Mouse (Mus musculus) retina, adult 2 months (tissue): ENCODE data around the gene Mrgprb8.
"Not testable (repeated sequence)": the region's sequence is repeated elsewhere in the genome, so short reads cannot be mapped to it uniquely, and the experiment has no call there.

ENCODE experiments used
- DNase-seq: peaks from one replicate; pipeline ENCODE4 v3.0.0-alpha.2; 2012; ENCODE audit warnings: low read depth, low spot score

Gene Mrgprb8

DNA sequence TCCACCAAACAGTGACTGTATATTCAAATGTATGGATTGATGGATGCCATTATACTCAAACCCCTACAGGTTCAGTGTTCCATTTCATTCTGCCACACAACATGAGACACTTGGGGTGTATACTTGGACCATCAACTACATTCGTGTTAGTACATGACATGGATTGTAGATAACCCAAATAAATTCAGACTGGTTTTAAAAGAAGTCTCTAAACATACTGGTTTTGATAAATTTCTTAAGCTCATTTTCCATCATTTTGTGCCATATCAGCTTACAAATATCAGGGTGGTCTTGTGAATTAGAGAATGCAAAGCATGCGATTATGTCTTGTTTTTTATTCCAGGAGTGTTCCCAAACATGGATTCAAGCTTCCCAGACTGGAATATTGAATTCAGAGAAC is at the start of gene Mrgprb8:
Gene Mrgprb8 (plus strand): TSS at position 301 of the 400 bp plus-strand sequence.
- DNase-seq, result no peak

DNA sequence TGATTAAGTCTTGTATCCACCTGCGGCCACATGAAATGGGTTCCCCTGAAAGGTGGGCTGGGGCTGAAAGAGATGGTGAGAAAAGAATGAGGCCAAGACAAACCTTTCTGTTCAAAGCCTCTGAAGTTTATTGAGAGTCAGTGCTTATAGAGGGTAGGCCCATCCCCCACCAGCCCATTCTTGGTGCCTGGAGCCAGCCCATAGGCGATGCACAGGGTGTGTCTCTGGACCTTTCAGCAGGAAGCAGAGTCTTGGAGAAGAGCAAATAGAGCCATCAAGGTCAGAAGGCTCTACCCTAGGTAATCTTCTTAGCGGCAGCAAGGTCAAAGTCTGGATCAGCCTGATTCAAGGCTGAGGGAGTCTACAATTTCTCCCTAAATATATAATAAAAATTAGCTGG is 47.6 kb downstream of the Mrgprb8 start:
- DNase-seq, result not testable (repeated sequence)

DNA sequence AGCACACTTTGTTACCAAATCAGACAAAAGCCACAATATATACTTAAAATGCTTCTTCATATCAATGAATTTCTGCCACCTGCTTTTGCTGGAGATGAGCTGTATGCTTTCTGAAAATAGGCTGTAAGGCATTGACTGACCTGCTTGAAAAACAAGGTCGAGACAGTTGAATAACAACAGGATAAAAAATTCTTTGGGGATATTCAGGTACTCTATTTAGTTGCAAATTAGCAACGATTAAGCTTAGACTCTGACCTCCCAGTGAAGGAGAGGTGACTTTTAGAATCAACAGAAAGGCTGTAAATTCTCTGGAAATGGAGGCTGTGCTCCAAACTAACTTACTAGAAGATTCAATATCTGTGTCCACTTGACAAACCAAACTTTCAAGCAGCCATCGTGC is 48.3 kb downstream of the Mrgprb8 start:
- DNase-seq, result no peak
